Mouse (Mus musculus): ENCODE results near the gene Pikfyve. TPM values are rescaled to one million over a fixed set of nuclear protein-coding genes. Genes with fewer than 3 reads are reported as not detected.

Pikfyve gene
- 18.0 and 23.6 TPM in 2 replicates for polyA plus RNA-seq (2012; ENCODE audit: low replicate concordance)

DNA sequence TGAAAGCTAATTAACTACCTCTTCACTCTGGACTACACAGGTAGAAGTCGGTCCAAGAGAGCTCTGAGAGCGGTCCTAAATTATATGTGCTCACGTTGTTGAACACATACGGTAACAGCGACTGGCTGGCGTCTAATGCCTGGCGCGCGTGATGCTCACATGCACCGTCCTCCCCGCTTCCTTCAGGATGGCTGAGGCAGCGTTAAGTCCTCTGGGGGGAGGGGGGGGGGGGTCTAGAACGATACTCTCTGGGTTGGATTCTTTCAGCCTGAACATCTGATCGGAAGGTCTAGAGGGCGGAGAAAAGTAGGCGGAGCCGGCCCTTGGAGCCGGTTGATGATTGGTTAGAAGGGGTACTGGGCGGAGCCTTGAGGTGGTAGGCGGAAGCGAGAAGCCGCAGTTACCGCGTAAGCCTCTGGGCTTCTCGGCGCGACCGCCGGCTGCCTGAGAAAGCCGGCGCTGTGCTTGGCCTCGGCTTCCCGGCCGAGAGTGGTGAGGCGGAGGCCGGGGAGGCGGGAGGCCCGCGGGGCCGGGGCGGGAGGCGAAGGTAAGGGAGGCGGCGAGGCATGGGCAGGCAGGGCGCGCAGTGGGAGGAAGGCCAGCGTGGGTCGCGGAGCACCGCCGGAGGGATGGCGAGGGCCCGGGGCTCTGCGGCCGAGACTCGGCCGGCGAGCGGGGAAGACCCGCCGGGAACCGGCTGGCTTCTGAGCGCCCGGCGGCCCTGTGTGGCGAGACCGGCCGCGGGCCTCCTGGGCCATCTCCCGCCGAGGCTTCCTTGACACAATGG is at the start of gene Pikfyve, which contains the start of gene Idh1:
TSS of gene Pikfyve (plus strand) at position 397 of the 787 bp plus-strand sequence.
TSS of gene Idh1 (minus strand) at position 214 of the 787 bp plus-strand sequence.

GRCm38 (mm10) chr1:65281756-65282155 is 95.3 kb downstream of the Pikfyve start, which contains the start of gene Pth2r:
TSS of gene Pth2r (plus strand) at chr1:65282056.

Other genes starting within 250 kb of the Pikfyve start
- gene Plekhm3, start 229.9 kb upstream of the Pikfyve start, polyA plus RNA-seq (2012; ENCODE audit: low replicate concordance) = 0.50 and 1.5 TPM in 2 replicates
- not detected in 2 replicates for gene Akr1cl, start 153.9 kb upstream of the Pikfyve start, polyA plus RNA-seq (2012; ENCODE audit: low replicate concordance)
- gene Cryge, start 135.5 kb upstream of the Pikfyve start, polyA plus RNA-seq (2012; ENCODE audit: low replicate concordance) = not detected in 2 replicates
- gene Crygd, start 123.2 kb upstream of the Pikfyve start, polyA plus RNA-seq (2012; ENCODE audit: low replicate concordance) = not detected in 2 replicates
- gene Crygc, start 113.0 kb upstream of the Pikfyve start, polyA plus RNA-seq (2012; ENCODE audit: low replicate concordance) = not detected in 2 replicates
- not detected in 2 replicates for gene Crygb, start 104.4 kb upstream of the Pikfyve start, polyA plus RNA-seq (2012; ENCODE audit: low replicate concordance)
- gene Cryga, start 83.3 kb upstream of the Pikfyve start, polyA plus RNA-seq (2012; ENCODE audit: low replicate concordance) = not detected in 2 replicates
- gene Gm28845, start 67.1 kb upstream of the Pikfyve start, polyA plus RNA-seq (2012; ENCODE audit: low replicate concordance) = not detected in 2 replicates
- 0.12 TPM in 1 of 2 replicates, not detected in the other for gene D630023F18Rik, start 63.5 kb upstream of the Pikfyve start, polyA plus RNA-seq (2012; ENCODE audit: low replicate concordance)
- 0.38 and 0.81 TPM in 2 replicates for gene Idh1, start 183 bp upstream of the Pikfyve start, polyA plus RNA-seq (2012; ENCODE audit: low replicate concordance)
- not detected in 2 replicates for gene Pth2r, start 95.4 kb downstream of the Pikfyve start, polyA plus RNA-seq (2012; ENCODE audit: low replicate concordance)